Mouse (Mus musculus) ES-E14 (cell line): ENCODE data around the gene Ddx41. TPM values are rescaled to one million over a fixed set of nuclear protein-coding genes. Genes with fewer than 3 reads are reported as not detected.

ENCODE experiments used
- DNase-seq: peaks from one replicate; pipeline ENCODE4 v3.0.0-alpha.2; 2013; ENCODE audit warnings: low read depth, low spot score
- H3K27ac ChIP-seq: 2 replicates; pipeline ENCODE4 v1.5.1; 2012; ENCODE audit warnings: low read depth, mild to moderate bottlenecking, low read length, moderate library complexity, mixed read lengths; ENCODE audit not compliant: poor library complexity, insufficient read depth, severe bottlenecking
- H3K36me3 ChIP-seq: 2 replicates; pipeline ENCODE4 v1.6.1; 2012; ENCODE audit warnings: mild to moderate bottlenecking, low read length, moderate library complexity, mixed read lengths; ENCODE audit not compliant: control insufficient read depth, poor library complexity, insufficient read depth, severe bottlenecking
- H3K4me1 ChIP-seq, 2 experiments: fragments of 150-350 bp in 1 of 2; sonication (generic) in 1 of 2; 2 replicates each; pipeline ENCODE4 v1.6.1; 2012; ENCODE audit warnings: low read length in 2 of 2, mild to moderate bottlenecking in 1 of 2, mixed read lengths in 1 of 2; ENCODE audit not compliant: control insufficient read depth in 2 of 2, insufficient read depth in 2 of 2, poor library complexity in 1 of 2
- H3K4me3 ChIP-seq, 2 experiments: fragments of 150-350 bp in 1 of 2; sonication (generic) in 1 of 2; 2 replicates each; pipeline ENCODE4 v1.5.1; 2012; ENCODE audit warnings: low read length in 2 of 2, low read depth in 1 of 2, mild to moderate bottlenecking in 1 of 2, mixed read lengths in 1 of 2; ENCODE audit not compliant: insufficient read depth in 1 of 2, poor library complexity in 1 of 2, severe bottlenecking in 1 of 2
- H3K9ac ChIP-seq: 2 replicates; pipeline ENCODE4 v1.6.1; 2012; ENCODE audit warnings: low read depth, mild to moderate bottlenecking, low read length, mixed read lengths; ENCODE audit not compliant: poor library complexity, insufficient read depth, severe bottlenecking
- H3K9me3 ChIP-seq: fragments of 150-350 bp; sonication (generic); 2 replicates; pipeline ENCODE4 v1.6.1; 2012; ENCODE audit warnings: low read depth, mild to moderate bottlenecking, low read length; ENCODE audit not compliant: control insufficient read depth, insufficient read depth
- CHD2 ChIP-seq: IDR thresholded peaks from 2 replicates; pipeline ENCODE4 v1.6.1; 2014; ENCODE audit warnings: mild to moderate bottlenecking, low read depth, low read length, inconsistent platforms
- HCFC1 ChIP-seq: IDR thresholded peaks from 2 replicates; pipeline ENCODE4 v1.6.1; 2012; ENCODE audit warnings: low read length, inconsistent platforms, borderline replicate concordance; ENCODE audit not compliant: insufficient read depth
- MAFK ChIP-seq: IDR thresholded peaks from 2 replicates; pipeline ENCODE4 v1.6.1; 2014; ENCODE audit warnings: mild to moderate bottlenecking, low read depth, low read length, inconsistent platforms; ENCODE audit not compliant: insufficient read depth
- ZC3H11A ChIP-seq: IDR thresholded peaks from 2 replicates; pipeline ENCODE4 v1.6.1; 2012; ENCODE audit warnings: low read depth, mild to moderate bottlenecking, inconsistent platforms, low read length, borderline replicate concordance
- ZNF384 ChIP-seq: IDR thresholded peaks from 2 replicates; pipeline ENCODE4 v1.6.1; 2012; ENCODE audit warnings: low read depth, low read length, inconsistent platforms
- in situ Hi-C, 2 experiments: fragments of 600-800 bp; cut with MboI; formaldehyde crosslinking; loops; one replicate each; pipeline ENCODE4 v1.15.1; 2025; ENCODE audit warnings: low sequenced_read_pairs in 2 of 2, inconsistent platforms in 1 of 2; ENCODE audit not compliant: unreplicated experiment in 2 of 2
- total RNA-seq: library from RNA; depleted of rRNA; stranded (reverse); fragments of 300-350 nt; gene quantifications from 2 replicates; pipeline ENCODE4 v1.2.3, GENCODE M21; 2012

Ddx41 gene
- total RNA-seq, 1 experiment, result 85.9 TPM

GRCm38 (mm10) chr13:55510332-55510667, 26.2 kb downstream of the Ddx41 start:
- peaks cover 5 to 33% of the 10 kb centered on the region in 2 experiments for H3K4me1 ChIP-seq

DNA sequence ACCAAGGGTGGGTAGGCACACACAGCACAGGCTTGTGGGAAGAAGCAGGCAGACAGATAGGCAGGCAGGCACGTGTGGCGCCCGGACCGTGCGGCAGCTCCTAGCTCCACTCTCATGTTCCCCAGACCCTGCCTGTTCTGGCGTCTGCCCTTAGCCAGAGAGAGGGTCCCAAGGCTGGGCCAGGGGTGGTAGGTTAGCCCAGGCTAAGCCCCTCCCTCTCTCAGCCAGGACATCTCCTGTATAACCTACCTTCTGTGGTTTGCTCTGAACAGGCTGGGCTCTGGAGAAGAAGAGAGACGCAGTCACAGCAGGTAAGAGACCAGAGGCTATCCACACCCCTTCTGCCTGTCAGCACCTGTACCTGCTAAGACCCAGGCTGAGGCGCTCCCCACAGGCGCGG, 27.9 kb downstream of the Ddx41 start:
- Histone ChIP-seq H3K27ac (no peak overlapping the region), H3K9me3 (no peaks in the 10 kb centered on the region), H3K4me1 (peaks cover 5 to 33% of the 10 kb centered on the region in 2 experiments), H3K4me3 (peak overlapping the region in 1 of 2 experiments; percentile 17; a peak in 1 of 4 replicates), H3K36me3 (peaks cover 52% of the 10 kb centered on the region), H3K9ac (no peak overlapping the region)
- TF ChIP-seq HCFC1, result no peak
- no peak for TF ChIP-seq MAFK
- TF ChIP-seq ZNF384, result no peak
- TF ChIP-seq ZC3H11A, result no peak
- no peak for TF ChIP-seq CHD2
- no peak for DNase-seq
- in situ Hi-C loops, result no loop called here

More at GRCm38 (mm10) chr13:55510332-55510667, 26.2 kb downstream of the Ddx41 start:
- peaks cover 38% of the 10 kb centered on the region for H3K36me3 ChIP-seq
- H3K4me3 ChIP-seq, result no peak overlapping the region
- H3K9me3 ChIP-seq, result no peaks in the 10 kb centered on the region
- H3K9ac ChIP-seq, result 0 out of 2 replicates have a peak overlapping the region, but pooled peaks have one; percentile 6
- no peak for TF ChIP-seq HCFC1
- peak; percentile 83 for TF ChIP-seq MAFK
- H3K27ac ChIP-seq, result peak overlapping the region; percentile 77; the same call in 1 of the 2 replicates
- DNase-seq, result no peak
- in situ Hi-C loops, result no loop called here

DNA sequence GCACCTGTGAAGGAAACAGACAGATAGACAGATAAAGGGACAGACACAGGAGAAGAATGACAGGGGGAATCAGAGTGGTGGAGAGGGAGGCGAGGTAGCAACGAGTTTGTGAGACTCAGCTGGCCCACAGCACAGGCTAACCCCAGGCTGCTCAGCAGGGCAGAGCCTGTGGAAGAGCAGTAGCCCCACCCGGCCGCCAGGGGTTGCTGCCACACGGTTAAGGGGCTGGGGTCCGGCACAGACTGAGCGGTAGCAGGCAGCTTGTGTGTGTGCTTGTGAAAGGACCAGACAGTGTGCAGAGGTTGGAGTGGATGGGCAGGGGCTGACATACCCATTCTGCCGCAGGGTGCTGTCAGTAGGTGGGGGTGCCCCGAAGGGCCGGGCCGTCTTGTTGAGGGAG, 28.6 kb downstream of the Ddx41 start:
- in situ Hi-C loops, result no loop called here
- Histone ChIP-seq H3K27ac (no peak overlapping the region), H3K4me3 (no peak overlapping the region), H3K36me3 (peaks cover 58% of the 10 kb centered on the region), H3K4me1 (peaks cover 5 to 33% of the 10 kb centered on the region in 2 experiments), H3K9ac (no peak overlapping the region), H3K9me3 (no peaks in the 10 kb centered on the region)
- TF ChIP-seq HCFC1 (no peak), MAFK (no peak), ZC3H11A (no peak), ZNF384 (no peak), CHD2 (no peak)
- DNase-seq, result peak; percentile 55

DNA sequence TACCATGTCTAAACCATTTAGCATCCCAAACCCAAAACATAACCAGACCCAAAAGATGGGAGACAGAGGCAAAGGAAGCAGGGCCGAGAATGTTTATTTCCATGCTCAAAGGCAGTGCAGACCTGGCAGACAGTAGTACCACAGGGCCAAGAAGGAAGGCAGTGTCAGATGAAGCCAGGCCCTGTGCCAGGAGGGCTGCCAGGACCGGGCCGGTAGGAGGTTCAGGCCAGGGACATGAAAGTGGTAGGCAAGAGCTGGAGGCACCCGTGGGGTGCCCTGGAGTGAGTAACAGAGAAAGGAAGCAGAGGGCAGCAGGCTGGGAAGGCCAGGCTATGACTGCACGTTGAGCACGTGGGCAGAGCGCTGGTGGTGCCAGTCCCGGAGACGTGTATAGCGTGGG, 29.8 kb downstream of the Ddx41 start:
- in situ Hi-C loops, result no loop called here
- no peak for DNase-seq
- Histone ChIP-seq H3K9ac (no peak overlapping the region), H3K36me3 (peaks cover 65% of the 10 kb centered on the region), H3K4me1 (peaks cover 5 to 27% of the 10 kb centered on the region in 2 experiments), H3K4me3 (no peak overlapping the region), H3K27ac (no peak overlapping the region), H3K9me3 (no peaks in the 10 kb centered on the region)
- TF ChIP-seq HCFC1 (no peak), ZNF384 (no peak), CHD2 (no peak), ZC3H11A (no peak), MAFK (no peak)

DNA sequence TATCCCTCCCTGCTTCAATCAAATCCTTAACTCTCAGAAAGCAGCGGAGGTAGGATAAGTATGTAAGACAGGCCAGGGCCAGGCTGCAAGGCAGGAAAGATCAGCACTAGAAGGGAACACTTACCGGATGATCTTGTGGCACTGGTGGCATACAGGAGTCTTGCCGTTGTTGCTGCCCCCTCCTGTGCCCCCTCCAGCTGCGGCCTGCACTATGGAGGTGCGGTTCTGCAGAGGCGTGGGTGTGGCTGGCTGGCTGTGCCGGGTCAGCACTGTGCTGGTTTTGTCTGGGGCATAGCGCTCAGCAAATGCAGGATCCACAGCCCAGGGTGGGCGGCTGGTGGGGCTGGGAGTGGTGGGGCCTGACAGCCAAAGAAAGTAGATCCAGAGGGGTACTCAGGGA, 30.6 kb downstream of the Ddx41 start:
- in situ Hi-C loops, result no loop called here
- TF ChIP-seq ZC3H11A (no peak), MAFK (no peak), HCFC1 (no peak), ZNF384 (no peak), CHD2 (no peak)
- Histone ChIP-seq H3K36me3 (peaks cover 66% of the 10 kb centered on the region), H3K4me1 (peaks cover 3 to 18% of the 10 kb centered on the region in 2 experiments), H3K27ac (no peak overlapping the region), H3K4me3 (no peak overlapping the region), H3K9ac (no peak overlapping the region), H3K9me3 (no peaks in the 10 kb centered on the region)
- DNase-seq, result no peak
